Mouse (Mus musculus) midbrain, postnatal 0 days (tissue): Measurements from ENCODE around the gene Ube2v1. TPM values are rescaled to one million over a fixed set of nuclear protein-coding genes. Genes with fewer than 3 reads are reported as not detected.
"Not testable (repeated sequence)": the region's sequence is repeated elsewhere in the genome, so short reads cannot be mapped to it uniquely, and the experiment has no call there.

ENCODE experiments used
- ATAC-seq: fragments of 200-750 bp; cut with Nextera tagmentation; 2 replicates; pipeline ENCODE4 v1.8.0; 2017; ENCODE audit warnings: moderate number of reproducible peaks, mild to moderate bottlenecking, moderate TSS enrichment, moderate library complexity; ENCODE audit not compliant: low FRiP score
- DNase-seq: peaks from one replicate; pipeline ENCODE4 v3.0.0-alpha.2; 2015; ENCODE audit warnings: low spot score
- H3K27ac ChIP-seq: fragments of 300-500 bp; sonication (generic); 2 replicates; pipeline ENCODE4 v1.5.1; 2014; ENCODE audit warnings: low read depth, mild to moderate bottlenecking, low read length, mixed read lengths
- H3K27me3 ChIP-seq: fragments of 300-500 bp; sonication (generic); 2 replicates; pipeline ENCODE4 v1.6.1; 2014; ENCODE audit warnings: low read length, control low read depth, mixed read lengths; ENCODE audit not compliant: insufficient read depth
- H3K36me3 ChIP-seq: fragments of 300-500 bp; sonication (generic); 2 replicates; pipeline ENCODE4 v1.6.1; 2014; ENCODE audit warnings: low read length, control low read depth, mixed read lengths; ENCODE audit not compliant: insufficient read depth
- H3K4me1 ChIP-seq: fragments of 300-500 bp; sonication (generic); 2 replicates; pipeline ENCODE4 v1.6.1; 2014; ENCODE audit warnings: mild to moderate bottlenecking, control low read depth, antibody characterized with exemption, low read length, mixed read lengths; ENCODE audit not compliant: insufficient read depth
- H3K4me2 ChIP-seq: fragments of 300-500 bp; sonication (generic); 2 replicates; pipeline ENCODE4 v1.6.1; 2014; ENCODE audit warnings: low read depth, mild to moderate bottlenecking, low read length, mixed read lengths; ENCODE audit not compliant: poor library complexity, severe bottlenecking
- H3K4me3 ChIP-seq: fragments of 300-500 bp; sonication (generic); 2 replicates; pipeline ENCODE4 v1.5.1; 2014; ENCODE audit warnings: low read depth, mild to moderate bottlenecking, low read length, moderate library complexity
- H3K9ac ChIP-seq: fragments of 300-500 bp; sonication (generic); replicated peaks from 2 replicates; pipeline ENCODE4 v1.6.1; 2014; ENCODE audit warnings: mild to moderate bottlenecking, low read length, moderate library complexity, mixed read lengths; ENCODE audit not compliant: poor library complexity, severe bottlenecking
- H3K9me3 ChIP-seq: fragments of 300-500 bp; sonication (generic); 2 replicates; pipeline ENCODE4 v1.6.1; 2016; ENCODE audit warnings: low read length, control low read depth
- CTCF ChIP-seq: IDR thresholded peaks from 2 replicates; pipeline ENCODE4 v1.5.1; 2016; ENCODE audit warnings: antibody characterized with exemption, mild to moderate bottlenecking
- WGBS: fragments of 180-500 bp; shearing (Covaris S2); extraction: QIAGEN DNeasy Blood & Tissue Kit; methylation state at CpG from one replicate; pipeline ENCODE4 v1.1.7; 2014; 5-methylcytosine and 5-hydroxymethylcytosine counted together
- polyA plus RNA-seq: library from polyadenylated mRNA; unstranded; fragments of >200 nt; fragmentation: Nextera tagmentation; extraction: Ambion mirVana; gene quantifications from 2 replicates; pipeline ENCODE4 v1.2.1, GENCODE M21; 2015
- total RNA-seq: library from RNA; depleted of rRNA; stranded (reverse); fragments of >200 nt; gene quantifications from 2 replicates; pipeline ENCODE4 v1.2.3, GENCODE M21; 2014

Ube2v1 gene
- total and polyA plus RNA-seq, 2 experiments from 2014 or later = 233 to 402 TPM

DNA sequence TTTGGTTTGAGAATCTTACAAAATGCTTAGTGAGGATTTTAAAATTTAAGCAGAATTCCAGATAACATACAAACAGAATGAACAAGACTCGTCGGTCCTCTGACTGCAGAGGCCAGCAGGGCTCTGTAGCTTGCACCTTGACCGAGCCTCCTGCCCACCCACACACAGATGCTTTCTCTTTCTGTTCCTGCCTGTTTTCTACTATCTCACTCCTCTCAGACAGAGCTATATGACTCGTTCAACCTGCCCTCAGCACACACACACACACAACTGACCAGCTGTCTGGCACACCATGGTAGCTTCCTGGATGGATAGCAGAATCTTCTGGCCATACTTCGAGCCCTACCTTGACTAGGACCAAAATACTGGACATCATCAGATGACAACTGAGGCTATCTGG lies 8.9 kb downstream of the Ube2v1 start:
- Histone ChIP-seq H3K4me2 (no peak overlapping the region), H3K9ac (no peak overlapping the region), H3K27me3 (no peaks in the 10 kb centered on the region), H3K36me3 (peaks cover 3% of the 10 kb centered on the region; the same call in 1 of the 2 replicates), H3K9me3 (no peaks in the 10 kb centered on the region), H3K4me1 (0 out of 2 replicates have a peak, but pooled peaks cover 6% of the 10 kb centered on the region), H3K27ac (no peak overlapping the region), H3K4me3 (no peak overlapping the region)
- WGBS = 77% methylated on average over 5 of the region's 5 CpGs
- ATAC-seq (no peak), DNase-seq (no peak)
- no peak for TF ChIP-seq CTCF

GRCm38 (mm10) chr2:167622352-167622751 lies 9.5 kb downstream of the Ube2v1 start:
- DNase-seq = no peak
- H3K4me2 ChIP-seq = no peak overlapping the region
- H3K9ac ChIP-seq = no peak overlapping the region
- no peaks in the 10 kb centered on the region for H3K27me3 ChIP-seq
- H3K27ac ChIP-seq = no peak overlapping the region
- no peaks in the 10 kb centered on the region for H3K9me3 ChIP-seq
- no peak for ATAC-seq
- WGBS = 87% methylated on average over 13 of the region's 13 CpGs
- H3K36me3 ChIP-seq = peaks cover under 1% of the 10 kb centered on the region; the same call in 1 of the 2 replicates
- H3K4me1 ChIP-seq = 0 out of 2 replicates have a peak, but pooled peaks cover 6% of the 10 kb centered on the region
- no peak overlapping the region for H3K4me3 ChIP-seq
- no peak for TF ChIP-seq CTCF

GRCm38 (mm10) chr2:167621255-167622087 lies 10.4 kb downstream of the Ube2v1 start:
- H3K4me1 ChIP-seq = 0 out of 2 replicates have a peak, but pooled peaks cover 6% of the 10 kb centered on the region
- H3K9ac ChIP-seq = no peak overlapping the region
- H3K27ac ChIP-seq = no peak overlapping the region
- H3K36me3 ChIP-seq = peaks cover 9% of the 10 kb centered on the region
- TF ChIP-seq CTCF = no peak
- ATAC-seq (no peak), DNase-seq (no peak)
- no peak overlapping the region for H3K4me2 ChIP-seq
- no peaks in the 10 kb centered on the region for H3K27me3 ChIP-seq
- no peak overlapping the region for H3K4me3 ChIP-seq
- WGBS = 79% methylated on average over 9 of the region's 9 CpGs
- H3K9me3 ChIP-seq = no peaks in the 10 kb centered on the region

DNA sequence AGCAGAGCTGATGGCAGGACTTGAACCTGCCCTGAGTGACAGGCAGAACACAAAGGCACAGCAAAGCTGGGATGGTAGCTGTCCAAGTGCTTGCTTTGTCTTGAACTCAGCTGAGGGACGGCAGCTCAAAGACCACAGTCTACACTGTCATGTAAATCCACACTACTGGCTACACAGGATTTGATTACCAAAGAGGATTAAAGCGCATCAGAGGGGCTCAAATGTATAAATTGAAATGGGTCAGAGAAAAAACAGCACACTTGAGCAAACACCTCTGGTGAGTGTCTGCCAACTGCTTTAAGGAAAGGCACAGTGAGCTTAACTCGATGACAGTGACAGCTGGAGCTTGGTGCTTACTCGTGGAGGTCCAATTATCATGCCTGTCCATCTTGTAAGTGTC lies 14.4 kb downstream of the Ube2v1 start:
- no peak for ATAC-seq
- 24% methylated on average over 4 of the region's 4 CpGs for WGBS

DNA sequence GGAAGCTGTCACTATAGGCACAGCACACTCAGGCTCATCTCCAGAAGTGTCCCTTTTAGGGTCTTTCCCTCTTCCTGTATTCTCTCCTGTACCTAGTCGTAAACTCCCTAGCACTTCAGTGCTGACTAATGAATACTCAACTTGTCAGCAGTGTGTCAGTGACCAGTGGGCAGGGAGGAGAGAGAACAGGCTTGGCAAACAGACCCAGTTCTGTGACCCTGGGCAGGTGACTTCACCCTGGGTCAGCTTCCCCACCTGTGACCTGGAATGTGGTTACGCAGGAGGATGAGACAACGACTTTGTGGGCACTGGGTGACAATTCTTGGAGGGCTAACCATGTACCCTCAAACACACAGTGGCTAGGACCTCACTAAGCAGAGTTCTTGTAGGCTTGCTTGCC lies 14.9 kb downstream of the Ube2v1 start:
- no peak for ATAC-seq
- WGBS = 88% methylated on average over 3 of the region's 3 CpGs
- no peak for DNase-seq
- Histone ChIP-seq H3K4me1 (no peaks in the 10 kb centered on the region), H3K27me3 (no peaks in the 10 kb centered on the region), H3K9ac (no peak overlapping the region), H3K27ac (no peak overlapping the region), H3K4me3 (no peak overlapping the region), H3K4me2 (no peak overlapping the region), H3K9me3 (no peaks in the 10 kb centered on the region), H3K36me3 (peaks cover 25% of the 10 kb centered on the region)
- no peak for TF ChIP-seq CTCF

More for the DNA sequence above, 14.4 kb downstream of the Ube2v1 start:
- no peaks in the 10 kb centered on the region for H3K9me3 ChIP-seq
- no peak for DNase-seq
- no peak overlapping the region for H3K4me2 ChIP-seq
- H3K4me3 ChIP-seq = no peak overlapping the region
- no peak overlapping the region for H3K9ac ChIP-seq
- peaks cover 25% of the 10 kb centered on the region for H3K36me3 ChIP-seq
- no peak for TF ChIP-seq CTCF
- H3K27me3 ChIP-seq = no peaks in the 10 kb centered on the region
- H3K4me1 ChIP-seq = no peaks in the 10 kb centered on the region
- no peak overlapping the region for H3K27ac ChIP-seq

DNA sequence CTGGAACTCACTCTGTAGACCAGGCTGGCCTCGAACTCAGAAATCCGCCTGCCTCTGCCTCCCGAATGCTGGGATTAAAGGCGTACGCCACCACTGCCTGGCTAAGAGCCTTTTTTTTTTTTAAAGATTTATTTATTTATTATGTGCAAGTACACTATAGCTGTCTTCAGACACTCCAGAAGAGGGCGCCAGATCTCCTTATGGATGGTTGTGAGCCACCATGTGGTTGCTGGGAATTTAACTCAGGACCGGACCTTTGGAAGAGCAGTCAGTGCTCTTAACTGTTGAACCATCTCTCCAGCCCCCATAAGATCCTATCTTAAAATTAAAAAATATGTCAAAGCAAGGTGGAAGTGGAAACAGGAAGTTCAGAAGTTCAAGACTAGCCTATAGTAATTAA lies 18.6 kb downstream of the Ube2v1 start:
- not testable (repeated sequence) for H3K4me1 ChIP-seq, H3K9me3 ChIP-seq, H3K4me2 ChIP-seq, H3K4me3 ChIP-seq, H3K9ac ChIP-seq, H3K27me3 ChIP-seq, H3K27ac ChIP-seq, DNase-seq, ATAC-seq
- TF ChIP-seq CTCF = peak; percentile 42
- 96% methylated on average over 5 of the region's 7 CpGs for WGBS
- H3K36me3 ChIP-seq = peaks cover 33% of the 10 kb centered on the region
